Mouse (Mus musculus) left cerebral cortex, postnatal 36 days (tissue): Measurements from ENCODE around the gene Ube2i. TPM values are rescaled to one million over a fixed set of nuclear protein-coding genes. Genes with fewer than 3 reads are reported as not detected.

Source experiments
- DNase-seq, 2 experiments: peaks; one replicate each; pipeline ENCODE4 v3.0.0; 2021 to 2022; ENCODE audit warnings: low spot score in 2 of 2, mixed read lengths in 1 of 2
- intact Hi-C: fragments of 180-260 bp; cut with DNase I; formaldehyde crosslinking; loops from one replicate; pipeline ENCODE4 v1.15.1; 2025
- total RNA-seq, 2 experiments: library from RNA; stranded (reverse); gene quantifications; 2 replicates each; pipeline ENCODE4 v1.2.3; 2021

Gene Ube2i
- total RNA-seq: 100 to 1,000 TPM; 221 to 225 TPM

GRCm38 (mm10) chr17:25274571-25275346, at the start of gene Ube2i:
Ube2i (minus strand) TSS chr17:25274622.
- no peak for DNase-seq
- intact Hi-C loops: loop anchor here (5.0 kb wide), 1 partner anchor 157 kb away; the partner anchor contains the start of gene Telo2

- intact Hi-C loops: no loop called here
- DNase-seq: no peak
Measured at GRCm38 (mm10) chr17:25322930-25323329, 48.5 kb upstream of the Ube2i start.

- intact Hi-C loops: no loop called here
- DNase-seq: no peak
Measured at GRCm38 (mm10) chr17:25320819-25321218, 46.4 kb upstream of the Ube2i start.

GRCm38 (mm10) chr17:25318354-25318753, 43.9 kb upstream of the Ube2i start, which contains the start of gene Prss29:
Prss29 (plus strand) TSS chr17:25318654.
- DNase-seq: no peak
- intact Hi-C loops: no loop called here

- no peak for DNase-seq
- intact Hi-C loops: no loop called here
Measured at GRCm38 (mm10) chr17:25308346-25308745, 33.9 kb upstream of the Ube2i start, which contains the start of gene Prss28. Prss28 (plus strand) TSS chr17:25308646.

- no peak for DNase-seq
- intact Hi-C loops: no loop called here
Measured at GRCm38 (mm10) chr17:25298094-25298493, 23.7 kb upstream of the Ube2i start, which contains the start of gene Prss34. Prss34 (plus strand) TSS chr17:25298394.

- intact Hi-C loops: no loop called here
- no peak for DNase-seq
Measured at GRCm38 (mm10) chr17:25294111-25294510, 19.7 kb upstream of the Ube2i start.

- intact Hi-C loops: no loop called here
- no peak for DNase-seq
Measured at GRCm38 (mm10) chr17:25293495-25293894, 19.1 kb upstream of the Ube2i start.

- intact Hi-C loops: no loop called here
- no peak for DNase-seq
Measured at GRCm38 (mm10) chr17:25290411-25290810, 16.0 kb upstream of the Ube2i start.

GRCm38 (mm10) chr17:25288842-25289241, 14.4 kb upstream of the Ube2i start:
- intact Hi-C loops: loop anchor here (5.0 kb wide), 1 partner anchor 73 kb away; no protein-coding TSS in a partner anchor
- DNase-seq: peak in 1 of 2 experiments; percentile 32

- intact Hi-C loops: loop anchor here (5.0 kb wide), 1 partner anchor 77 kb away; no protein-coding TSS in a partner anchor
- DNase-seq: peak; percentile 12 to 26
Measured at GRCm38 (mm10) chr17:25285033-25285432, 10.6 kb upstream of the Ube2i start.

GRCm38 (mm10) chr17:25282133-25282532, 7.7 kb upstream of the Ube2i start:
- intact Hi-C loops: no loop called here
- no peak for DNase-seq

- intact Hi-C loops: no loop called here
- no peak for DNase-seq
Measured at GRCm38 (mm10) chr17:25275833-25276232, 1.4 kb upstream of the Ube2i start.

- peak; percentile 97 to 99 for DNase-seq
- intact Hi-C loops: loop anchor here (2.0 to 5.0 kb wide), 2 partner anchors 89 to 157 kb away; partner anchors contain the start of genes BC003965 and Telo2
Measured at GRCm38 (mm10) chr17:25273706-25274501, 518 bp downstream of the Ube2i start.

GRCm38 (mm10) chr17:25272951-25273705, 1.3 kb downstream of the Ube2i start:
- intact Hi-C loops: loop anchor here (2.0 to 5.0 kb wide), 2 partner anchors 88 to 156 kb away; partner anchors contain the start of genes BC003965 and Telo2
- DNase-seq: peak; percentile 96

- intact Hi-C loops: loop anchor here (2.0 to 5.0 kb wide), 2 partner anchors 88 to 155 kb away; partner anchors contain the start of genes BC003965 and Telo2
- DNase-seq: no peak
Measured at GRCm38 (mm10) chr17:25272326-25272725, 2.1 kb downstream of the Ube2i start.

GRCm38 (mm10) chr17:25270795-25271335, 3.6 kb downstream of the Ube2i start:
- DNase-seq: no peak
- intact Hi-C loops: loop anchor here (5.0 kb wide), 1 partner anchor 154 kb away; the partner anchor contains the start of gene Telo2

- intact Hi-C loops: no loop called here
- DNase-seq: no peak
Measured at GRCm38 (mm10) chr17:25264453-25264852, 10.0 kb downstream of the Ube2i start.

GRCm38 (mm10) chr17:25257804-25258261, 16.6 kb downstream of the Ube2i start:
- intact Hi-C loops: no loop called here
- no peak for DNase-seq
